Mouse (Mus musculus) A20 (cell line): ENCODE results near the gene Trpm7.

Experiments
- DNase-seq: peaks from one replicate; pipeline ENCODE4 v3.0.0-alpha.2; 2011; ENCODE audit warnings: low read depth, low spot score

Gene Trpm7

DNA sequence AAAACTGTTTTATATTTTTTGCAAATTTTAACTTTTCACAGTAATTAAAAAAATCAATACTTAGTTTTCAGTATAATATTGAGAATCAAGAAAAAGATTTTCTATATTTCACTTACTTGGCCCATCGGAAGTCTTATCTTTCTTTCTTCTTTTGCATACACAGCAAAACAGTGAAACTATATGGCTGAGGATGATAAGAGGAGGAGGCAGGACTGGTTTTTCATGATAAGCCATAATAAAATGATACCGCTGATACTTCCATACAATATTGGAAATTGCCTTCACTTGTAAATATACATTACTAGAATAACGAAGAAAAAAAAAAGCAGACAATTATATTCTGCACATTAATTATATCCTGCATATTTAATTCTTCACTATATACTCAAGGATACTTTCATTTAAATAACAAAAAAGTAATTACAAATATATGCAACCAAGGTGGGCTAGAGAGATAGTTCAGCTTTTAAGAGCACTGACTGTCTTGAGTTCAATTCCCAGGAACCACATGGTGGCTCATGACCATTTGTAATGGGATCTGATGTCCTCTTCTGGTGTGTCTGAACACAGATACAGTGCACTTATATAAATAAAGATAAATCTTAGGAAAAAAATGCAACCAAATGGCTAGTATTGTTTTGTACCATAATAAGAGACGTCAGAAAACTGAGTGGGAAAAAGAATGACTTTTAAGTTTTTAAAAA, 59.2 kb downstream of the Trpm7 start:
- no peak for DNase-seq

DNA sequence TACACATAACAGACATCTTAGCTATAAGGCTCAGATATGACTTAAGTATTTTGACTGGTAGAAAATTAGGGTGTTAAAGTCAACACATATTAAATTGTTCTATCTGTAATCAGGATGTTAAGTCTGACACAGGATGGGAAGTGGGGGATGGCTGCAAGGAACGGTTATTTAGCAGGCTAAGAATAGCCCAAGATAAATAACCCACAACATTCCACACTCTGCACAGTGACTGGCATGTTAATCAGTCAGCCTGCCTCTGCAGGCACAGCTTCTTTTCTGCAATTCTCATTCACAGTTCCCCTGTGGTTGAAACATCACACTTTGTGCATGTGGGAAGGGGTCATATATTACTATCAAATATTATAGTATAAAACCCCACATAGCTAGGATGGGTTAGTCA, 60.2 kb downstream of the Trpm7 start:
- DNase-seq = no peak

DNA sequence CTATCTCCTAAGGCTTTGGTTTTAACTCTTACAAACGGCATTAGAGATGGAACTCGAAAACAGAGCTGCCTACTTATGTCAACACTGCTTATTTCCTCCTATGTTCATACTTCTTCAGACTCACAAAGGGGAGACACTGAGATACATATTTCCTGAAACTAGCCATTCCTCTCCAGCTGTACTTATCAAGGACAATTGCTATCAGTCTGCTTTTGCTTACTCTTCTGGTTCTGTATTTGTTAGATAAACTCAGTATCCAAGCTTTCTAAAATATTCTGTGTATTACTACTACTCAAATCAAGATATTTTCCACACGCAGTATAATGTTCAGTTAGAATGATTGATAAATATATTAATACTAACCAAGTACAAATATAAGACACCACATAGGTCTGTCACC, 74.0 kb downstream of the Trpm7 start:
- DNase-seq = no peak

DNA sequence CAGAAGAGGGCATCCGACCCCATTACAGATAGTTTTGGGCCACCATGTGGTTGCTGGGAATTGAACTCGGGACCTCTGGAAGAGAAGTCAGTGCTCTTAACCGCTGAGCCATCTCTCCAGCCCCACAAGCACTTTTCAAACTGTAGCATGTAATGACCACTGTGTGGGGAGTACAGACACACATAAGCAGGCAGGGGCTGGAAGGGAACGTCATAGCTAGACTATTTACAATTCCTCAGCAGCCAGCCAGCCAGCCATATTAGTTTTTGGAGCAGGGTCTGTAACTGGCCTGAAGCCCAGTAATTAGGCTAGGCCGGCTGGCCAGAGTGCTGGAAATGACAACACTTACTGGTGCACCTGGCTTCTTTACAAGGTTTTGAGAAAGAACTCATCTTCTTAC, 77.6 kb downstream of the Trpm7 start:
- DNase-seq = no peak

DNA sequence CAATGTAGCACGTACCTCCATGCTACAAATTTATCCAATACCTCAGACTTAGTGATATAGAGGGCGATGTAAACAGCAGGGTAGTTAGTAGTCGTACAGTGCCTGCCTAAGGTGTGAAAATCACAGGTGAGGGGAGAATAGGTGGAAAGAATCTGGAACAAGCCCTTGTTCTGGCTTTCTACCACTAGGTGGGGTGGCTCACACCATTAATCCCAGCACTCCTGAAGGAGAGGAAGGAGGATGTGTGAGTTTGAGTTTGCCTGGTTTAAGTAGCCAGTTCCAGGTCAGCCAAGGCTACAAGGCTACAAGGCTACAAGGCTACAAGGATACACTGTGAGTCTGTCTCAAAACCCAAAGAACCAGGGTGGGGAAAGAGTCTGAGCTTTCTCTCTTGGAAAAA, 80.3 kb downstream of the Trpm7 start:
- no peak for DNase-seq

DNA sequence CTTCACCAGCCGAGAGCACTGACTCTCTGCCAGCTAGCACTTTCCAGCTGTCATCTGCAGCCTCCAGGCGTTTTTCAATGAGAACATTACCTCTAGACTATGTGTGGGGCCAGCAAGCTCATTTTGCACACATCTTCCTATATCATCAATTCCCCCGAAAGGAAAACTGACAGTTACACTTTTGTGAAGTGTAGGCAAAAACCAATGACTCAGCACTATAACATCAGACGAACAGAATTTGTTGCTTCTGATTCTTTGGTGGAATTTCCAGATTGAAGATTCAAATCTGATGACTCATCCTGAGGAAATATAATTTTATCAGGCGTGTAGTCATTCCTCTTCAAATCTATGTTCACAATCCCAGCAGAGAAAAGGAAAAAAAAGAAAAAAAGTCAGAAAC, 83.4 kb downstream of the Trpm7 start:
- DNase-seq = no peak

DNA sequence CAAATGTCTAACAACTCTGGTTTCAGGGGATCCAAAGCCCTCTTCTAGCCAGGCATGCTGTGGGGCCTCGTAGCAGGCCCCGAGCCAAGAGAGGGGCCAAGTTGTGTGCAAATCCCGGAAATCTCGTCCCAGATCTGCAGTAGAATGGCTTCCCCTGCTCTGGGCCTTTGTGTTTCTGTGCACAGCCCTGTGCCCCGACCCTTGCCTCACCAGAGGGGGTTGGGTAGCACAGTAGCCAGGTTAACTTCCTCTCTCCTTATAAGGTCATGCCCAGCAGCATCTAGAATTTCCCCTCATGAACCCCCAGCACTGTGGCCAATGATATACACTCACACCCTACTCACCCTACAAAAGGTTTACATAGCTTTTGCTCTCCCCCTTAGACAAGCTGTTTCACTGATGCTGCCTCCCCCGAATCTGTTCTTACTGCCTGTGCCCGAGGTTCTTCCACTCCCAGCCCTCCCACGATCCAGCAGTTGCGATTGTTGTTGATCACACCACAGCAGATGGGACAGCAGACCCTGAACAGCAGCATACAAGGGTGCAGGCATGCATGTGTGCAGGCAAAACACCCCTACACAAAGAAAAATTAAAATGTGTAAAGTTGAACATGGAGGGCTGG, 88.2 kb downstream of the Trpm7 start:
- DNase-seq = no peak

DNA sequence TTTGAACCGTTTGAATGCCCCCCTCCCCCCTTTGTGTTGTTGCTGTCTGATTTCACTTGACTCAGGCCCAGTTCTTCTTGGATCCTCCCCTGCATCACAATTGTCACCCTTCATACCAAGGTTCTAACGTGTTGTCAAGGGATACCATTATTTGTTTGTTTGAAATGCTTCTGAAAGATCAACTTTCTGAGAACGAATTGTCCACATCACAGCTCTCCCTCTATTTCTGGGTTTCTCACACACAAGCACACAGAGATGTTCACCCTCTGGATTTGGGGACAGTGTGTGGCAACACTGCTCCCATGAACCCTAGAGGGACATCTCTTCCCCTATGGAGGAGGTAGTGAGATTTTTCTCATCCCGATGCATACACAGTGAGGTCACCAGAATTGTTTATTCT, 92.7 kb downstream of the Trpm7 start, which contains the start of gene Usp50:
Usp50 (minus strand) TSS at position 101 of the 400 bp plus-strand sequence.
- no peak for DNase-seq

DNA sequence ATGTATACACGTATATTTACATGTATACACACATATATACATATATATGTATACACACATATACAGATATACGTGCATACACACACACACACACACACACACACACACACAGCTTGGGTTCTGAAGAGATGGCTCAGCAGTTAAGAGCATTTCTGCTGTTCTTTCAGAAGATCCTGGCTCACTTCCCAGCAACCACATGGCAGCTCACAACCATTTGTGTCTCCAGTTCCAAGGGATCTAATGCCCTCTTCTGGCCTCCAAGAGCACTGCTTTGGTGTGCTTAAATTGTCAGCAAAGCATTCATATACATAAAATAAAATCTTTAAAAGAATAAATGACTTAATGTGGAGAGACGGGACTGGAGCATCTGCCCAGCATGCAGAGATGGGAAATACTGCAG, 93.6 kb downstream of the Trpm7 start:
- peak; percentile 45 for DNase-seq

DNA sequence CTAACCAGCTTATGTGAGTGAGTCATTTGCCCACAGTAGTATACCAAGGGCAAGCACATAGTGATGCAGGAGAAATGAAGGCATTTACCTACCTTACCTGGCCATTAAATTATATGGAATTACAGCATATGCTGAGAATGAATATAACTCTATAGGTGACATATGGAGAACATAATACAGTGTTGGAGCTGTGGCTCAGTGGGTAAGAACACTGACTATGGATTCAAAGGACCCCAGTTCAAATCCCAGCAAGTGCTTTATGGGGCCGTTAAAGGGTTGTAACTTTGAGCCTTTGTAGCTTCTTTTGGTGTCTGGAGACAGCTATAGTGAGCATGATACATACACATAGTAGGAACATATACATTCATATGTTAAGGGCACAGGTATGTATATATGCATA, 94.6 kb downstream of the Trpm7 start:
- no peak for DNase-seq

DNA sequence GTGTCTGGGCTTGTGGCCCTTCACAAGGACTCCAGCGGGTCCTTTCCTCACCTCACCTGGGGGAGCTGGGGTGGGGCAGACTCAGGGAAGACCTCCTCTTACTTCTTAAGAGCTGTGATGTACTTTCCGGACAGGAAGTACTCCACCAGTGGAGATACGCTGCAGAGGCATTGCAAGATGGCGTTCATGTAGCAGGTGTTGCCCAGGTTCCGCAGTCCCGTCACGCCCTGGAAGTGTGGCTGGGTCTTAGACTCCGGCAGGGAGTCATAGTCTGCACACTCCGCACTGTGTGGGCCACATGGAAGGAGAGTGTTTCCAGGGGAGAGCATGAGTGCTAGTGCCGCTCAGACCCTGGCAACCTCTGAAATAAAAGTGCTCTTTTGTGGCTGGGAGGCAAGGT, 95.7 kb downstream of the Trpm7 start:
- no peak for DNase-seq

DNA sequence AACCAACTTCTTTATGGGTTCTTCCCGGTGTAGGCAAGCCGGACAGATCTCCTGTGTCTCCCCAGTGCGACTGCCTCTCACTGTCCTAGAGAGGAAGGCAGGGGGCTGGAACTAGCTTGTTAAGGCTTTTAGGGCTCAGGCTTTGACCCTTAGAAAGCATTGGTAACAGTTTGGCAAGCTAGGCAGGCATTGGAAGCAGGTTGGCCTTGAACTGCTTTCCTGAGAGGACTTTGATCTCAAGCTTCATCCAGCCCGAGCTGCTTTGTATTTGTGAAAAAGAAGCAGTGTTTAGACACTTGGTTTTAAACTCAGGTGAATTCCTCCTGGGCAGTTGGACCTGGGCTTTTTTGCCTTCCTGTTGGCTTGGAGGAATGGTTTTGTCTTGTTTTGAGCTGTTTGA, 97.2 kb downstream of the Trpm7 start:
- no peak for DNase-seq

DNA sequence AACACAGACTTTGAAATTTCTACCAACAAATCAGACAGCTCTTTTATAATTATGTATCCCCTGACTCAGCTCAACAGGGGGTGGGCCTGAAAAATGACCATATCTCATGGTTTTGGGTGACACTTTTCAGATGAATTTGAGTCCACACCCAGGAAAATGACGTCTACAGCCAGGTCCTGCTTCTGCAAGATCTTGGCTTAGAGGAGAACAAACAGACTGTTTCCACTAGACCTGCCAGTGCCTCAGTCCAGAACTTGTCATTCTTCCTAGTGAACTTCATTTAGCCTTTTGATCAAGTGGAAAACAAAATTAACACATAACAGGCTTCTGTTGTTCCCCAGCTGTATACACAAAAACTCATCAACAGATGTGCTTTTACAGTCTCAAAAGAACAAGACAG, 99.6 kb downstream of the Trpm7 start:
- DNase-seq = no peak

DNA sequence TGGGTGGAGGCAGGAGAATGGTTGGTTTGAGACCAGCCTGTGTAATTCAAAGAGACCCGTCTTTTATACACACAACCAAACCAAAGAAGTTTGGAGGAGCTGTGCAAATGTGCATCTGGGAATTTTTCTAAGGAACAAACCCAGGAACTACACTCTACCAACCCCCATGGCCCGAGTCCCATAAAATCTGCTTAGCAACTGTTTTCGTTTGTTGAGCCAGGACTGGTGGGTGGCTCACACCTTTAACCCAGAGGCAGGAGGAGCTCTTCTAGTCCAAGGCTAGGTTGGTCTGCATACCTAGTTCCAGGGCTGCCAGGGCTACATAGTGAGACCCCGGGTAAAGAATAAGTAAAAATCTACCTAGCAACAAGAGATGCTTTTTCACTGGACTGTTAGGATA, 100.1 kb downstream of the Trpm7 start:
- no peak for DNase-seq

DNA sequence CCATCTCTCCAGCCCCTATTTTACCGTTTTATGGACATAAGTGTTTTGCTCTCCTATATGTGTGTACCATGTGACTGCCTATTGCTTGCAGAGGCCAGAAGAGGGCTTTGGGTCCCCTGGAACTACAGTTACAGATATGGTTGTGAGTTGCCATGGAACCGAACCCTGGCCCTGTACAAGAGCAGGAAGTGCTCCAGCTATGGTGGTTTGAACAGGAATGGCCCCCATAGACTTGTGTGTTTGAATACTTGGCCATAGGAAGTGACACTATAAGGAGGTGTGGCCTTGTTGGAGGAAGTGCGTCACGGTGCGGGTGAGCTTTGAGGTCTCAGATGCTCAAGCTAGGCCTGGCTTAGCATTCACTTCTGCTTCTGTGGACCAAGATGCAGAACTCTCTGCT, 103.8 kb downstream of the Trpm7 start:
- DNase-seq = no peak

DNA sequence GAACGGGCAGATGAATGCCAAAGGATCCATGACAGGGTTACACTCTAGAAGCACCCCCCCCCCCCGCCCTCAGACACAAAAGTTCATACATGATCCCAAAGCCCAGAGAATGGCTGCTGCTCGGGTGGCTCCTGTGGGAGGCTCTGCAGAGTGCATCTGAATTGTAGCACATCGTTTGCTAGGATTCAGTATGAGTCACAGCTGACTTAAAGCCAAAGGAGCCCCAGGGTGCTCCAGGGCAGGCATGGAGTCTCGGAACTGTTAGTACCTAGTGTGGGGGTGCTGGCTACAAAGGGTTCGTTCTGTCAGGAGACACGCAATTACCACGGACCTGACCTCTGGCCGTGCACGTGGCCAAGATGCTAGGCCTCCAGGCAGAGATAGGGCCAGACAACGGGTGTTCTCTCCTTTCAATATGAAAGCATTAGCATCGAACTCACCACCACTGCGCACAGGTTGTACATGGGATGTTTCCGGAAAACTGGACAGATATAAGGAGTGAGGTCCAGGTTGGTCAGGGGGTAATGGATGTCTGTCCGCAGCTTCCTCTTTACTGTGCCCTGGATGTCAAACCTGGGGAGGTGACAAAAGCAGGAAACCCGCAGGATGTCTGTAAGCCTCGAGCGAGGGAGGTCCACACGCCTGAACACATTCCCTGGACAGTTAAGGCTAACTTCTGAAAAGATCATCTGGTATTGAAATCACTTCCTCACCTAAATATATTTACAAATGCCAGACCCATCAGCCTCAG, 106.4 kb downstream of the Trpm7 start:
- DNase-seq = no peak

DNA sequence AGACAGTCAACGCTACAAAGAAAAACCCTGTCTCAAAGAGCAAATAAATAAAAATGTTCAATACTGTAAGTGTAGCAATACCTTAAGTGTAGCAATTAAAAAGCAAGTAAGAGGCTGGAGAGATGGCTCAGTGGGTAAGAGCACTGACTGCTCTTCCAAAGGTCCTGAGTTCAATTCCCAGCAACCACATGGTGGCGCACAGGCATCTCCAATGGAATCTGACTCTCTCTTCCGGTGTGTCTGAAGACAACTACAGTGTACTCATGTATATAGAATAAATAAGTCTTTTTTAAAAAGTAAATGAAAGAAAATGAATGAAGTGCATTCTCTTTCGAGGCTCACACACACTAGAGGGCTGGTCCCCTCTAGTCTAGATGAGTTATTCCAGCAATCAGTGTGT, 107.8 kb downstream of the Trpm7 start:
- peak; percentile 23 for DNase-seq

DNA sequence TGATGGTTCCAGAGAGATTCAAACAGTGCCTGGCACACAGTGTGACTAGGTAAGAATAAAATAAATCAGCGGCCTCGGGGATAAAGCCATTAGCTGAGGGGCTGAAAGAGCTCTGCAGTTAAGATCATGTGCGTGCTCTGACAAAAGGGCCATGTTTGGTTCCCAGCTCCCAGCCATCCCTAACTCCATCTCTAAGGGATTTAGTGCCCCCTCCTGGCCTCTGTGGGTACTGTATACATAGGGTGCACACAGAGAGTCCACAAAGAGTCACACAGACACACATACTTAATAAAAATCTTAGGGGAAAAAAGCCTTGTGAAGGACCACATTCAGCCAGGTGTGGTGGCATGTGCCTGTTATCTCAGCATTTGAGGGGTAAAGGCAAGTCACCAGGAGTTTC, 108.4 kb downstream of the Trpm7 start:
- peak; percentile 24 for DNase-seq

DNA sequence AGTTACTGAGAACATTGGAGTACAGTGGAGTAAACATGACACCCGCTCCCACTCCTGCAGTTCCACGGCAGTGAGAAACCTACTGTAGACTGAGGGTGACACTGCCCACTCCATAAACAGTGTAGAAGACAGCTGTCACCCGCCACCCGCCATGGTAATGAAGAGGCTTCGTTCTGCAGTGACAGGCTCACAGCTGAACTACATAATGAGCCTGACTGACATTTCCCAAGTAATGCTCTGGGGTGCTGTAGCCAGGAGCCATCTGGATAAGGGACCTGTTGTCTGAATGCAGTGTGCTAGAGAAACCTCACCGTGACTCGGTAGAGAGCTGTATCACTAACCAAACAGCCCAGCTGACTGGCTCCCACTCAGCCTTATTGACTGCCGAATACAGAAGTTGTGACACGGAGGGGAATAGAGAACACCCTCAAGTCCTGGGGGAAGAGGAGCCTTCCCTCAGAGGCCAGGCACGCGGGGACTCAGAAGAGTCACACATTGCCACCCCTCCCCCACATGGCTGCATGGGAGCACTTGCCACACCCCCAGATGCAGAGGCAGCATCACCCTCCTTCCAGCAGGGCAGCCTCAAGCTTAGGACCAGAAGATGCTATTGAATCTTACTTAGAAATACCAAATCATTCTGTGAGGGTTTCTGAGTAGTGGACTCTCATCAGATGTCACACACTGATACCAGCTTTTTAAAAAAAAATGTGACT, 110.0 kb downstream of the Trpm7 start:
- no peak for DNase-seq

DNA sequence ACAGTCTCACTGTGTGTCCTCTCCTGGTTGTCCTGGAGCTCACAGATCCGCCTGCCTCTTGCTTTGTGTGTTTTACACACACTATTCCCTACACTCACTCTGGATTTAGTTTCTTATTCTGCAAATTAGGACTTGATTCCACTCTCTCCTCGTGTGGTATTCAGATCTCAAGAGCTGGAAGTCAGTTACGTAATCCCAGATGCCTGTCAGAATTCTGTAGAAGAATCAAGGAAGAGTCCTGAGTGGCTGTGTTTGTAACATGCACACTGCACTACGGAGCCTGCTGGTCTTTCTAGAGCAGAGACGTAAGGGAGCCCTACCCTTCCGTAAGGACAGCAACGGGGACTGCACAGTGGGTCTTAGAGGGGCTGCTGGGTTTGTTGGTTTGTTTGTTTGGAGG, 116.7 kb downstream of the Trpm7 start:
- DNase-seq = no peak

DNA sequence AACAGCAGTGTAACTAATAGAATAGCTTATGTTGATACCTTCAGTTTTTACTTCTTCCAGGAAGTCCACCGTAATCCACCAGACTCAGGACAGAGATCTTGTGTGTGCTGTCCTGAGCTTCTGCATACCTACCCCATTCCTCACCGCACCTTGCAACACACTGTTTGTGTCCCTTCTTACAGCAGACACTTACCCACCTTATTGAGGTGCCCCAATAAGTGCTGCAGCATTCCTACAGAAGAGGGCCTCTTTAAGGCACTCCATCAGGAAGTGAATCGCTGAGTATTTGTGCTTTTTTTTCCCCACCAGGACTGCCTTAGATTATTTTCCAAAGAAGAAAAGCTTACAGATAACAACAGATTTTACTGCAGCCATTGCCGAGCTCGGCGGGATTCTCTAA, 120.4 kb downstream of the Trpm7 start:
- DNase-seq = no peak

DNA sequence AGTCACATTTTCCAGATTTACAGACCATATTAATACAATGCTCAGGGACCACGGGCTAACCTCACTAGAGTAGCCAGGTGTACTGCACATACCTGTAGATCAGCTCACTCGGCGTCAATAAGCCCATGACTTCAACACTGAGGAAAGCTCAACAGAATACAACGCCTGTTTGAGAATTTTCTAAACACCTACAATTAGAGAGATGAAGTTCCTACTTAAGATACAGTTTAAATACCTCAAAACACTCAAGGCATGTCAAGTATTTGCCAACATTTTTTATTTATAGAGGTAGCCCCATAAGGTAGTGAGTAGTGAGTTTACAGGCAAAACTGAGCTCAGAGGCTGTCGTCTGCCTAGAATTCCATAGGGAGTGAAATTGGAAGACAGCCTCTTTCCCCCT, 132.6 kb downstream of the Trpm7 start:
- DNase-seq = no peak
